Mouse (Mus musculus) frontal cortex, postnatal 14 days (tissue): ENCODE data around the gene Umad1.
"Not testable (repeated sequence)": the region's sequence is repeated elsewhere in the genome, so short reads cannot be mapped to it uniquely, and the experiment has no call there.

Experiments
- DNase-seq, 2 experiments: peaks; one replicate each; pipeline ENCODE4 v3.0.0; 2022; ENCODE audit warnings: low spot score in 2 of 2

Gene Umad1

GRCm38 (mm10) chr6:8312554-8312953 is 53.5 kb downstream of the Umad1 start:
- DNase-seq, result no peak

DNA sequence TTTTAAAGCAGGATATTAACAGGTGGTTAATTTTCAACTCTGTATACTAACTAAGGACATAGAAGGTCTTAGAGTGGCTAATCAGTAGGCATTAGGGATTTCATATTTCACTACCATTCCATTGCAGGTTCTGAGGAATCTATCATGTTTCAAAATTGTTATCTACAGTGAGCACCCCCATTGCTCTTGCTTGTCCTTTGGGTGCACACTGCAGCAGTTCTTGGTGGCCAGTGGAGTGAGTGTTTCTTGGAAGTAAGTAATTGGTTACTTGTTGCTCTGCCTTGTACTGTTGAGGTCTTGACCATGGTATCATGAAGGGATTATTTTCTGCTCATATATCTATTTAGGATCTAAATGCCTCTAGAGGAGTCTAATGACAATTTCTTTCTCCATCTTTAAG is 57.1 kb downstream of the Umad1 start:
- DNase-seq, result no peak

- DNase-seq, result no peak
Observed at GRCm38 (mm10) chr6:8319591-8319990, 60.5 kb downstream of the Umad1 start.

- not testable (repeated sequence) for DNase-seq
Observed at GRCm38 (mm10) chr6:8331496-8331895, 72.4 kb downstream of the Umad1 start.

- no peak for DNase-seq
Observed at GRCm38 (mm10) chr6:8333380-8333779, 74.3 kb downstream of the Umad1 start.

DNA sequence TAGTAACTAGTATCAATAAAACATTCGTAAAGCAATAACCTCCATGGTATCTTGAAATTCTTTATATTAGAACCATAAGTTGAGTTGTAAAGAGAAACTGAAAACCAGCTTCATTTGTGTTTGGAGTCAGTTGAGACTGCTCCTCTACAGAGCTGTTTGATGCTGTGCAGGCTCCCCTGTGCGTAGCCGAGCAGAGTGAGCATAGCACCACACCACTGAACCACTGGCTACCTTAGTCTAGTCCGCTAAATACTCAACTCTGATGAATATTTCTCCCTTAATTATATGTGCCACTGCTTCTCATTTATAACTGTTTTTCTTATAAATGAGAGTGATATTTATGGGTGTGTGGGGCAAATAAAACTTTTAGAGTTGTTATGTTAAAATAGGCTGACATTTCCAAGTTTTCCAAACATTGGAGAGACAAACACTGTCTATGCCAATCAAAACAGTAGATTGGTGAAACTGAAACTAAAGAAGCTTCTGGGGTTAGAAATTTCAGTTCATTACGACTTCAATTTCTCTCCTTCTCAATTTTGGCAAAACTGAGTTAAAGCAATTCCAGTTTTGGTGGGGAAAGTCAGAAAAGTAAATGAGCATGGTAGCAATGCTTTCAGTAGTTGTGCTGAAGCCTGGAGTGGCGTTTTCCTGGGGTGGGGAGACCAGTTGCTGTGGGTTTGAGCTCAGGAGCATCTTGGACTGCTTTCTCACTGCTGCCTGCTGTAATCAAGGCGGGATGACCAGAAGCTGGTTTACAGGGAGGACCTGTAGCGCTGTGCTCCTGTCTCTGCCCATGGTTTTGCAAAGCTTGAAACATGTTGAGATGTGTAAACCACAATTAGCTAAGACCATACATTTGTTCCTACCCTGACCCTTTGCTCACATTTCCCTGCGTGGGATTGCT is 77.7 kb downstream of the Umad1 start:
- DNase-seq, result no peak

DNA sequence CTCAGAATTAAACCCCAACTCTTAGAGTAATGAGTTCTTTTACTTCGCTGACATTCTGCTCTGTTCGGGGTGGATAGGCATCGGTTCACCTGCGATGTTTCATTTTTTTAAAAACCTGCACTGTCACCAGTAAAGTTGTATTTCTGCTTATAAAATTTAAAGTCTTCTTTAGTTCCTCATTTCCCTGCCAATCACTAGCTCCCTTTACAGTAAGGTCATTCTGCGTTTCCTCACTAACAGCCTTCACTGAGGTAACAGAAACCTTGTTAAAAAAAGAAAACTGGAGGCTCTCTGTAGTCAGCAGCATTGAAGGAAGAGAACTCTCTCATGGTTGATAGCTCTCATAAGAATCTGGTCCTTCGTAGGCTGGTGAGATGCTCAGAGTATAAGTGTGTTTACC is 80.4 kb downstream of the Umad1 start:
- DNase-seq, result no peak

DNA sequence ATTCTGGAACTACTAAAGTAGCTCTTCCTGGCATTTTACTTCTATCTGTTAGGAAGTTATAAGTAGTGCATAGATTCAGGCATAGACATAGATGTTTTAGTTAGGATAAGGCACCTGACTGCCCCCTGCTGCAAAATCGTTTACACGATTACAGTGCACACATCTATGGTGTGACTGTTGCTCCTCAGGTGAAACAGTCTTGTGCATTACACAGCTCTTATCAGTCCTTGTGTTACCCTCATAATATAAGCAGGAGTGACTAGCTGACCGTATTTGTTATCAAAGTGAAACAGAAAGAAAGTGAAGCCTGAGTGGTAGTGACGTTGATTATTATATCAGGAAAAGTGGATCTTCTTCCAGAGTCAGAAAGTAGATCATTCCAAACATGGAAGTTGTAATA is 84.2 kb downstream of the Umad1 start:
- no peak for DNase-seq

DNA sequence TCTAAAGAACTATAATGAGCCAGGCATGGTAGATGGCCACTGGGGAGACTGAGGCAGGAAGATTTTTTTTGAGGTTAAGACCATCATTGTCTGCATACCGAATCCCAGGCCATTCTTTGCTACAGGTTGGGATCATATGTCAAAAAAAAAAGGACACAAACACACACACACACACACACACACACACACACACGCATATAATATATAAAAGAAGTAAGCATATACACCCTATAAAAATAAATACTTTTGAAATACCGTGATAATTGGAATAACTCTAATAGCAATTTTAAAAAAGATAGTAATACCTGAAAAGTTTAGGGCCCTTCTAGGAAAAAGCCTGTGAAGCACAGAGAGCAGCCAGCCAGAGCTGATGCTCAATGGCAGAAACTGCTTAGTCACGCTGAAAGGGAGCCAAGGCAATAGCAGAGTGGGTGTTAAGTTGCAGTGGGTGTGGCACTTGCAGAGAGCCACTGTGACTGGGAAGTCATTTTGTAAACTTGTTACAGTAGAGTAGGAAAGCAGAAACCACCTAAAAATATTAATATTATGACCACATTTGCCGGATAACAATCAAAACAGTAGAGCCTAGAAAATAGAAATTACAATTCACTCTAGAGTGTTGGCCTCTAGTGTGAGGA is 86.2 kb downstream of the Umad1 start:
- no peak for DNase-seq

DNA sequence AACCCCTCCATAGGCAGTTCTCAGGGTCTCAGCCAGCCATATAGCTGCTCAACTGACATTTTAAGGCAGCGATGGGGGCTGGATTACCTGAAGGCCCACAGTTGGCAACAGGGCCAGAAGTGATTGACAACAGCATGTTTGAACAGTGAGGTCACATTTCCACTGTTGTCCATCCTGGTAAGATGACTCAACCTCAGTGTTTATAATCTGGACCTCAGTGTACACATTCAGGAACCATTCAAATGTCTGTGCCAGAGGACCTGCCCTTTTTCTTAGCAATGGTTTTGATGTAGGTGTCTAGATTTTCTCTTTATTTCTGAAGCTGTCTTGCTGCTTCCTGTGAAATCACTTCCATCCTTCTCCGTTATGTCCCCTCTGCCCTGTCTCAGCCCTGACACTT is 88.1 kb downstream of the Umad1 start:
- no peak for DNase-seq

DNA sequence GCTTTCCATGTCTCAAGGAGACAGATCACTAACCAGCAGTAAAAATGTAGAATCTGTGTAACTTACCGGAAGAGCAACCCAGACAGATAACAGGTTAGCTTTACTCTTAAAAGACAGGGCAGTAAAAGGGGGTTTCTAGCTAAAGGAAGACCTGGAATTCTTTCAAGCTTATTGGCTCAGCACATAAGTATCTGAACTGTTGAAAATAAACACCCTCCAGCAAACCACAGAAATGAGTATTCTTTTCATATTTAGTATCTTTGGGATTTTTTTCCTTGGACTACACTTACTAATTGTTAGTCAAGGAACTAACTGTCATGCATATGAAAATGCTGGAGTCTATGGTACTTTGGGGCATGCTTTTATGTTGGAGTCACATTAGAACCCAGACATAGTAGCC is 89.3 kb downstream of the Umad1 start:
- no peak for DNase-seq

- DNase-seq, result no peak
Observed at GRCm38 (mm10) chr6:8349060-8349670, 90.1 kb downstream of the Umad1 start.

- DNase-seq, result no peak
Observed at GRCm38 (mm10) chr6:8351507-8351906, 92.4 kb downstream of the Umad1 start.

- no peak for DNase-seq
Observed at GRCm38 (mm10) chr6:8352533-8353168, 93.6 kb downstream of the Umad1 start.

- DNase-seq, result no peak
Observed at GRCm38 (mm10) chr6:8353461-8353860, 94.4 kb downstream of the Umad1 start.

GRCm38 (mm10) chr6:8354846-8355245 is 95.8 kb downstream of the Umad1 start:
- DNase-seq, result no peak

GRCm38 (mm10) chr6:8358232-8358631 is 99.1 kb downstream of the Umad1 start:
- no peak for DNase-seq

DNA sequence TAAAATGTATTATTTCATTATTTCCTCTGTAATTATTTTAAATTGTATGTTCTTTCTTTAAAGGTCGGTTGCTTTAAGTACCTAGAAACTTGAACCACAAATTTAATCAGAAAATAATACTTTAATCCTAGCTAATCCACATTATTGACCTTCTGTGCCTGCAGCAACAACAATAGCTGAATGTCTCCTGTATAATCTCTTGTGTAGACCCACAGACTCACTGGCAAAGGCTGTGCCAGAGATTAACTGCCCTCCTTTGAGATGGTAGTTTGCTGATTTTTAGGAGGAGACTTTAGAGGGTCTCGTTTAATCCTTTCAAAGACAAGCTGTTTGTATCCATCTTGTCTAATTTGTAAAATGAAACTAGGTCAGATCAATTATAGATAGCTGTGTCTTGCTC is 99.7 kb downstream of the Umad1 start:
- DNase-seq, result no peak

- no peak for DNase-seq
Observed at GRCm38 (mm10) chr6:8360805-8361204, 101.7 kb downstream of the Umad1 start.

DNA sequence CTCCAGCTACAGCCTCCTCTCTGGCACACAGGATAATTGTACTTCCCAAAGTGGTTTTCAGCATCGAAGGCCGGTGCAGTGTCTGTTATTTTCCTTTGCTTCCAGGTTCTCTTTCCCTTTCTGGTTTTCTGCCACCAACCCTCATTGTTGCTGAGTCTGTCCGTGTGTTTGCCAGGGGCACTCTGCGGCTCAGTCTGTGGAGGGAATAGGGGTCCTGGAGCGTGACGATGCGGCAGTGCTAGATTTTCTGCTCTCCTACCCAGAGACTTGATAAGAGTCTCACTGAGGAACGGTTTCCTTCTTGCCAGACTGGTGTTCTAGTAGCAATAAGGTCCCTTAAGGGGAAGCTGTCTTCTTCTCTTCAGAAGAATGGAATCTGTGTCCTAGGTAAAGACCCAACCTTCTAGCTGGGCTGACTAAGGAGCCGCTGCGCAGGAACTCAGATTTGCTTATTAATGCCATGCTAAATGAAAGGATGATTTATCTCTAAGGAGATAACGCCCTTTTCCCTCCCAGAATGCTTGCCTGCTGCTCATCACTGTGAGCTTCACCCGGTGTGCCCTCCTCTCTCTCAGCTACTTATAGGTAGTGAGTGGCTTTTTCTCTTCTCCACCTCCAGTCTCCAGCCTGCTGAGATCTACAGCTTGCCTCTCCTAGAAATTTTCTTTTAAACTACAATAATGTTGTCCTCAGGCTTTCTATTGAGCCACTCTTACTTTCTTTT is 105.1 kb downstream of the Umad1 start:
- no peak for DNase-seq

DNA sequence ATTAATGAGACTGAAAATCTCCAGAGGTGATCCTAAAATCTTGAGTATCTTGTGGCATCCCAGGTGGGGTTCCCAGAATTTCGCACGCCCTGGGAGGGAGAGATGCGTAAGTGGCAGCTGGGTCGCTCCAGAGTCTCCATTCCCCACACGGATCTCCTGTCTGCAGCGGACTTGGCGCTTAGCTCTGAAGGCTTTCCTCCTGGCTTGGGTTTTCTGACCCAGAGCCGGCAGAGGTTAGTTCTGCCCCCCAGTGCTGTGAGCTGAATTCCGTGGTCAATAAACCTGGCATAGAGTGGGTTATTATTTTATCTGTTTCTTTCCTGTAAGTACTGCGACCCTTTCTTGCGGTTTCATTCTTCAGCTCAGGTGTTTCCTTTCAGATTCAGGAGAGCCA is 105.7 kb downstream of the Umad1 start:
- no peak for DNase-seq

- DNase-seq, result no peak
Observed at GRCm38 (mm10) chr6:8367675-8368074, 108.6 kb downstream of the Umad1 start.
